Comparison of ENCODE assay signal across 18 mouse cellular contexts in the genomic region with DNA sequence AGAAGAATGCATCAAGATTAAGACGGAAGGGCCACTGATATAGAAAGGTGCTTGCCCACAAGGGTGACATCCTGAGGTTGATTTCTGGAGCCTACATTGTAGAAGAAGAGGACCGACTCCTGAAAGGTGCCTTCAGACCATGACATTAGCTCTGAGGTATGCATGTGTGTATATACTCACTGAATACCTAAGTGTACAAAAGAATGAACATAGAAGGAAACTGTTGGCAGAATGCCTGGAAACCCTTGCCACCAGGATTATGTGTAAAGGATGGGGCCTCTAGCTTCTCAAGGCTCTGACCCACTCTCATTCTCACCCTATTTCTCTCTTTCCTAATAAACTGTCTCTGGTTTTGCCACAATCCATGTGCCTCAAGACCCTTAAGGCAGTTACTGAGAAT.
DNase-seq lines count a peak whose midpoint lies in the region; ATAC-seq and TF ChIP-seq lines count a peak whose summit lies in the region.
"Had no signal": no experiment of that assay in that cellular context is flagged by ENCODE, and none has a peak within 500 bp of the region (broad histone marks: within the 10 kb centered on the region; RNA-seq: fewer than 3 reads in every experiment).

No protein-coding gene starts in this region.

- TF ChIP-seq POLR2A in brain, embryonic 14.5 days (IDR thresholded peaks at IDR 0.05; ENCODE audit: borderline replicate concordance, extremely low read depth, insufficient read depth, insufficient read length, poor library complexity, severe bottlenecking), result no peak
- TF ChIP-seq POLR2A in limb, embryonic 14.5 days (IDR thresholded peaks at IDR 0.05; ENCODE audit: borderline replicate concordance, extremely low read depth, insufficient read depth, insufficient read length), result no peak

- no peak overlapping the region for H3K4me3 ChIP-seq in limb, embryonic 14.5 days (replicated peaks; ENCODE audit: low read length)
- H3K4me3 ChIP-seq: embryonic facial prominence, embryonic 13.5 days; gastrocnemius, adult 2 months; heart, embryonic 12.5 days; hindbrain, embryonic 12.5 days; limb, embryonic 15.5 days; liver, embryonic 15.5 days; megakaryocyte, embryonic 14.5 days had no signal

- H3K4me1 ChIP-seq in limb, embryonic 14.5 days (ENCODE audit: control insufficient read depth, insufficient read depth, low read length), result peaks cover 36% of the 10 kb centered on the region

- peak; percentile 31 for DNase-seq in kidney, postnatal 14 days
- DNase-seq in kidney, postnatal 10 days, result no peak
- DNase-seq in brain, embryonic 14.5 days (ENCODE audit: low read depth), result peak; percentile 52
- peak; percentile 62 for DNase-seq in limb, embryonic 14.5 days (ENCODE audit: low spot score)
- DNase-seq in lung, postnatal 36 days, result peak; percentile 67
- no peak for DNase-seq in urinary bladder, postnatal 36 days (ENCODE audit: low spot score in 2 of 2)
- no peak for DNase-seq in embryo, embryonic 11 days
- DNase-seq: adrenal gland, adult 2 months; cerebellum, adult 9-11 months; gastrocnemius, adult 2 months; heart, postnatal 14 days; right cerebral cortex, postnatal 25 days had no signal

- no peaks in the 10 kb centered on the region for H3K36me3 ChIP-seq in limb, embryonic 14.5 days (ENCODE audit: control insufficient read depth, insufficient read depth, low read length)
- H3K36me3 ChIP-seq: embryonic facial prominence, embryonic 13.5 days; heart, embryonic 12.5 days; hindbrain, embryonic 12.5 days; limb, embryonic 15.5 days; liver, embryonic 15.5 days had no signal

- no peaks in the 10 kb centered on the region for H3K27me3 ChIP-seq in limb, embryonic 14.5 days (ENCODE audit: control insufficient read depth, insufficient read depth, low read length)
- H3K27me3 ChIP-seq: embryonic facial prominence, embryonic 13.5 days; heart, embryonic 12.5 days; limb, embryonic 15.5 days; liver, embryonic 15.5 days had no signal

- no peak for TF ChIP-seq CTCF in brain, embryonic 14.5 days (IDR thresholded peaks at IDR 0.05; ENCODE audit: borderline replicate concordance, extremely low read depth, insufficient read depth, insufficient read length)

- no peaks in the 10 kb centered on the region for H3K9me3 ChIP-seq in limb, embryonic 14.5 days (ENCODE audit: control insufficient read depth, low read length)
- H3K9me3 ChIP-seq: embryonic facial prominence, embryonic 13.5 days; heart, embryonic 12.5 days; hindbrain, embryonic 12.5 days; limb, embryonic 15.5 days; liver, embryonic 15.5 days; megakaryocyte, embryonic 14.5 days had no signal

- H3K9ac ChIP-seq in limb, embryonic 14.5 days (ENCODE audit: low read depth, low read length, severe bottlenecking), result no peak overlapping the region
- H3K9ac ChIP-seq: heart, embryonic 12.5 days; hindbrain, embryonic 12.5 days; limb, embryonic 15.5 days; liver, embryonic 15.5 days had no signal

- no peak overlapping the region for H3K4me2 ChIP-seq in limb, embryonic 14.5 days (replicated peaks; ENCODE audit: low read depth, low read length, severe bottlenecking)
- H3K4me2 ChIP-seq: embryonic facial prominence, embryonic 13.5 days; heart, embryonic 12.5 days; hindbrain, embryonic 12.5 days; limb, embryonic 15.5 days; liver, embryonic 15.5 days had no signal

- 67% methylated on average over 2 of the region's 2 CpGs for WGBS in limb, embryonic 14.5 days

- no peak for ATAC-seq in limb, embryonic 14.5 days (ENCODE audit: low FRiP score, low read depth)

- no peak overlapping the region for H3K27ac ChIP-seq in limb, embryonic 14.5 days (replicated peaks; ENCODE audit: low read depth, low read length)
- H3K27ac ChIP-seq: gastrocnemius, adult 2 months; hindbrain, embryonic 12.5 days; liver, embryonic 15.5 days had no signal

Comparison
In these comparisons a context has a peak if more than half of its experiments do, and no peak if none do; other contexts are left out.
1. DNase-seq: peak in kidney, postnatal 14 days (single experiment), brain, embryonic 14.5 days (single experiment), limb, embryonic 14.5 days (single experiment) and lung, postnatal 36 days (single experiment); none in kidney, postnatal 10 days (single experiment), urinary bladder, postnatal 36 days (0 of 2) and embryo, embryonic 11 days (single experiment).